Mouse (Mus musculus): ENCODE measurements around the gene Kank2. TPM values are rescaled to one million over a fixed set of nuclear protein-coding genes. Genes with fewer than 3 reads are reported as not detected.

Kank2 gene
- polyA plus RNA-seq, 2 experiments, result 13.1 to 38.6 TPM

GRCm38 (mm10) chr9:21818125-21818524 lies 19.6 kb upstream of the Kank2 start:
- no peak for DNase-seq (ENCODE audit: low spot score)
- H3K27me3 ChIP-seq (ENCODE audit: control insufficient read depth, insufficient read depth, low read length), result no peaks in the 10 kb centered on the region
- no peak overlapping the region for H3K4me2 ChIP-seq (replicated peaks; ENCODE audit: low read depth, low read length, severe bottlenecking)
- TF ChIP-seq POLR2A (IDR thresholded peaks at IDR 0.05; ENCODE audit: borderline replicate concordance, extremely low read depth, insufficient read depth, insufficient read length), result no peak
- no peak overlapping the region for H3K9ac ChIP-seq (ENCODE audit: low read depth, low read length, severe bottlenecking)
- H3K4me3 ChIP-seq (replicated peaks; ENCODE audit: low read length), result no peak overlapping the region
- peaks cover 65% of the 10 kb centered on the region for H3K36me3 ChIP-seq (ENCODE audit: control insufficient read depth, insufficient read depth, low read length)
- WGBS, result 94% methylated on average over 4 of the region's 4 CpGs
- no peak for ATAC-seq (ENCODE audit: low FRiP score, low read depth)
- H3K9me3 ChIP-seq (ENCODE audit: control insufficient read depth, low read length), result no peaks in the 10 kb centered on the region
- no peak overlapping the region for H3K27ac ChIP-seq (replicated peaks; ENCODE audit: low read depth, low read length)
- no peaks in the 10 kb centered on the region for H3K4me1 ChIP-seq (ENCODE audit: control insufficient read depth, insufficient read depth, low read length)

DNA sequence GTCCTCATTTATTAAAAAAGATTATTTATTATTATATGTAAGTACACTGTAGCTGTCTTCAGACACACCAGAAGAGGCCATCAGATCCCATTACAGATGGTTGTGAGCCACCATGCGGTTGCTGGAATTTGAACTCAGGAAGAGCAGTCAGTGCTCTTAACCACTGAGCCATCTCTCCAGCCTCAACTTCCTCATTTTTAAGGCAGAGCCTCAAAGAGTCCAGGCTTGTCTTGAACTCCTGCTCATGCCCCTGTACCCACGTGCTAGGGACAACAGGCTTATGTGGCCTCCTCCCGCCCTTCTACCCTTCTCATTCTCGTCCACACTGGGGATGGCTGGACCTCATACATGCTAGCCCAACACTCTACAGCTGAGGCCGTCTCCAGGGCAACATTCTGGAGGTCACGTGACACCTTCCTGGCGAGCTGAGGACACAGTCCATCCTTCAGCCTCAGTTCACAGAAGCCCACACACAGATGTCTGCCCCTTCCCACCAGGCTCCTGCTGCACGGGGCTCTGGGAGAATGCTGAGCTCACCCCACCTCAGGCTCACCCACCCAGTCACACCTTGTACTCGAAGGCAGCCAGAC lies 18.3 kb upstream of the Kank2 start:
- no peak overlapping the region for H3K9ac ChIP-seq (ENCODE audit: low read depth, low read length, severe bottlenecking)
- no peak overlapping the region for H3K27ac ChIP-seq (replicated peaks; ENCODE audit: low read depth, low read length)
- no peak overlapping the region for H3K4me3 ChIP-seq (replicated peaks; ENCODE audit: low read length)
- no peaks in the 10 kb centered on the region for H3K9me3 ChIP-seq (ENCODE audit: control insufficient read depth, low read length)
- no peaks in the 10 kb centered on the region for H3K27me3 ChIP-seq (ENCODE audit: control insufficient read depth, insufficient read depth, low read length)
- no peak for TF ChIP-seq POLR2A (IDR thresholded peaks at IDR 0.05; ENCODE audit: borderline replicate concordance, extremely low read depth, insufficient read depth, insufficient read length)
- no peak for DNase-seq (ENCODE audit: low spot score)
- H3K36me3 ChIP-seq (ENCODE audit: control insufficient read depth, insufficient read depth, low read length), result peaks cover 77% of the 10 kb centered on the region
- H3K4me2 ChIP-seq (replicated peaks; ENCODE audit: low read depth, low read length, severe bottlenecking), result no peak overlapping the region
- no peak for ATAC-seq (ENCODE audit: low FRiP score, low read depth)
- H3K4me1 ChIP-seq (ENCODE audit: control insufficient read depth, insufficient read depth, low read length), result no peaks in the 10 kb centered on the region
- 75% methylated on average over 9 of the region's 9 CpGs for WGBS

- no peaks in the 10 kb centered on the region for H3K27me3 ChIP-seq (ENCODE audit: control insufficient read depth, insufficient read depth, low read length)
- H3K9me3 ChIP-seq (ENCODE audit: control insufficient read depth, low read length), result no peaks in the 10 kb centered on the region
- no peak overlapping the region for H3K27ac ChIP-seq (replicated peaks; ENCODE audit: low read depth, low read length)
- no peak for TF ChIP-seq POLR2A (IDR thresholded peaks at IDR 0.05; ENCODE audit: borderline replicate concordance, extremely low read depth, insufficient read depth, insufficient read length)
- peaks cover 50% of the 10 kb centered on the region for H3K36me3 ChIP-seq (ENCODE audit: control insufficient read depth, insufficient read depth, low read length)
- no peak overlapping the region for H3K4me3 ChIP-seq (replicated peaks; ENCODE audit: low read length)
- no peaks in the 10 kb centered on the region for H3K4me1 ChIP-seq (ENCODE audit: control insufficient read depth, insufficient read depth, low read length)
- ATAC-seq (ENCODE audit: low FRiP score, low read depth) (no peak), DNase-seq (ENCODE audit: low spot score) (no peak)
- H3K9ac ChIP-seq (ENCODE audit: low read depth, low read length, severe bottlenecking), result no peak overlapping the region
- no peak overlapping the region for H3K4me2 ChIP-seq (replicated peaks; ENCODE audit: low read depth, low read length, severe bottlenecking)
- WGBS, result 93% methylated on average over 5 of the region's 5 CpGs
Measured at GRCm38 (mm10) chr9:21811170-21811569, 12.6 kb upstream of the Kank2 start.

- Histone ChIP-seq H3K36me3 (ENCODE audit: control insufficient read depth, insufficient read depth, low read length) (peaks cover 31% of the 10 kb centered on the region), H3K27me3 (ENCODE audit: control insufficient read depth, insufficient read depth, low read length) (no peaks in the 10 kb centered on the region), H3K27ac (replicated peaks; ENCODE audit: low read depth, low read length) (no peak overlapping the region), H3K4me1 (ENCODE audit: control insufficient read depth, insufficient read depth, low read length) (no peaks in the 10 kb centered on the region), H3K9ac (ENCODE audit: low read depth, low read length, severe bottlenecking) (no peak overlapping the region), H3K4me3 (replicated peaks; ENCODE audit: low read length) (no peak overlapping the region), H3K4me2 (replicated peaks; ENCODE audit: low read depth, low read length, severe bottlenecking) (no peak overlapping the region), H3K9me3 (ENCODE audit: control insufficient read depth, low read length) (no peaks in the 10 kb centered on the region)
- DNase-seq (ENCODE audit: low spot score) (no peak), ATAC-seq (ENCODE audit: low FRiP score, low read depth) (no peak)
- TF ChIP-seq POLR2A (IDR thresholded peaks at IDR 0.05; ENCODE audit: borderline replicate concordance, extremely low read depth, insufficient read depth, insufficient read length), result no peak
- 66% methylated on average over 3 of the region's 3 CpGs for WGBS
Measured at GRCm38 (mm10) chr9:21808561-21808960, 10.0 kb upstream of the Kank2 start.

GRCm38 (mm10) chr9:21806976-21807375 lies 8.4 kb upstream of the Kank2 start:
- DNase-seq (ENCODE audit: low spot score), result no peak
- Histone ChIP-seq H3K4me3 (replicated peaks; ENCODE audit: low read length) (no peak overlapping the region), H3K36me3 (ENCODE audit: control insufficient read depth, insufficient read depth, low read length) (peaks cover 27% of the 10 kb centered on the region)

More at GRCm38 (mm10) chr9:21806976-21807375, 8.4 kb upstream of the Kank2 start:
- H3K27ac ChIP-seq (replicated peaks; ENCODE audit: low read depth, low read length), result no peak overlapping the region
- H3K4me1 ChIP-seq (ENCODE audit: control insufficient read depth, insufficient read depth, low read length), result no peaks in the 10 kb centered on the region
- H3K9ac ChIP-seq (ENCODE audit: low read depth, low read length, severe bottlenecking), result no peak overlapping the region
- no peaks in the 10 kb centered on the region for H3K27me3 ChIP-seq (ENCODE audit: control insufficient read depth, insufficient read depth, low read length)
- no peak for ATAC-seq (ENCODE audit: low FRiP score, low read depth)
- WGBS, result 88% methylated on average over 11 of the region's 11 CpGs
- no peak for TF ChIP-seq POLR2A (IDR thresholded peaks at IDR 0.05; ENCODE audit: borderline replicate concordance, extremely low read depth, insufficient read depth, insufficient read length)
- H3K9me3 ChIP-seq (ENCODE audit: control insufficient read depth, low read length), result no peaks in the 10 kb centered on the region
- H3K4me2 ChIP-seq (replicated peaks; ENCODE audit: low read depth, low read length, severe bottlenecking), result no peak overlapping the region
